Mouse (Mus musculus) frontal cortex, postnatal 14 days (tissue): Measurements from ENCODE around the gene Cdc25b.
"Not testable (repeated sequence)": the region's sequence is repeated elsewhere in the genome, so short reads cannot be mapped to it uniquely, and the experiment has no call there.

ENCODE experiments used
- DNase-seq, 2 experiments: peaks; one replicate each; pipeline ENCODE4 v3.0.0; 2022; ENCODE audit warnings: low spot score in 2 of 2

Gene Cdc25b

GRCm38 (mm10) chr2:131223569-131223968 is 36.8 kb downstream of the Cdc25b start:
- DNase-seq = no peak

- no peak for DNase-seq
These were observed 38.4 kb downstream of the Cdc25b start for GRCm38 (mm10) chr2:131225178-131225577.

GRCm38 (mm10) chr2:131226669-131227068 is 39.9 kb downstream of the Cdc25b start:
- DNase-seq = not testable (repeated sequence)

GRCm38 (mm10) chr2:131227243-131227642 is 40.5 kb downstream of the Cdc25b start:
- no peak for DNase-seq

- no peak for DNase-seq
These were observed 45.8 kb downstream of the Cdc25b start for GRCm38 (mm10) chr2:131232558-131232957.

- DNase-seq = peak; percentile 88
These were observed 46.8 kb downstream of the Cdc25b start, which contains the start of gene Mavs for GRCm38 (mm10) chr2:131233307-131234126. Gene Mavs, plus strand, starts transcription at chr2:131234063.

- DNase-seq = no peak
These were observed 47.4 kb downstream of the Cdc25b start for GRCm38 (mm10) chr2:131234127-131234650.

- DNase-seq = no peak
These were observed 48.4 kb downstream of the Cdc25b start for GRCm38 (mm10) chr2:131234970-131235635.

GRCm38 (mm10) chr2:131242180-131242579 is 55.4 kb downstream of the Cdc25b start:
- DNase-seq = no peak

- no peak for DNase-seq
These were observed 56.2 kb downstream of the Cdc25b start for GRCm38 (mm10) chr2:131242929-131243328.
